ENCODE assay signal across 8 mouse cellular contexts in the genomic region with DNA sequence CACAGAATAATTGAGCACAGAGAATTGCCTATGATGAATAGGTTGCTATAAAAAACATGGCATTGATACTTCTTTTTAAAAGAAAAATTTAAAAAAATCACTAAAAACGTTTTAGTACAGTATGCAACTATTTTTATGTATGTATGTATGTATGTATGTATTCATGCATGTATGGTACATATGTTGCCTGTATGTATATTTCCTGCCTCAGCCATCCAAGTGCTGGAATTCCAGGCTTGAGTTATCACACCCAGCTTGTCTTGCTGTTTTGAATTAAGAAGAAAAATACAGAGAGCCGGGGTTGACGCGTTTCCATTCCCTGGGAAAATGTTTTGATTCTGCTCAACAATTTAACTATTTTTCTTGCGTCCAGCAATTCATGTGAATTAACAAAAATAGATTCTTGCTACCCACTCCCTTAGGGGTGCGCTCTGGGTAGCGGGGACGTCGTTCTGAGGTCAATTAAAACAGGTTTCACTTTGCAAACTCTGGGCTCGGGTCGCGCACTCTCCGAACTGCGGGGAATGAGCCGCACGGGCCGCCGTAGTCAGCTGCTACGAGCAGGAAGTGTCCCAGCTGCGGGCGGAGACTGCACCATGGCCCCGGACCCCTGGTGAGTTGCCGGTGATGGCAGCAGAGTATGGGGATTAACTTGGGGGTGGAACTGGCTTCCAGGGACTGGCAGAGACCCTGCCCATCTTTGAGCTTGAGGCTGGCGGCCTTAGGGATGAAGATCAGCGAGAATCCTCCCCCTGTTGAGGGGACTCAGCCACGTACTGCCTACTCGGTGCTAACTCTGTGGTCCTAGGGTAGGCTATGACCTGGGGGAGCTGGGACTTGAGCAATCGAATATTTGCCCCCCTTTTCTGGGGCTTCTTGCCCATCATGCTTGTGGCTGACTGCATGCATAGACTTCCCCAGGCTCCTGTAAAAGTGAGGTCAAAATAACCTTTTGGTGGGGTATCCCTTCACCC. TPM values are rescaled to one million over a fixed set of nuclear protein-coding genes. Genes with fewer than 3 reads are reported as not detected.
DNase-seq lines count a peak whose midpoint lies in the region; ATAC-seq and TF ChIP-seq lines count a peak whose summit lies in the region.

A gene (plus strand): TSS at position 289 of the 974 bp plus-strand sequence.

- H3K4me3 ChIP-seq in E14TG2a.4 (replicated peaks; ENCODE audit: low read length) = peak within 1 kb of the TSS; percentile 96
- H3K4me3 ChIP-seq in forebrain, embryonic 13.5 days = peak within 1 kb of the TSS; percentile 77
- peak within 1 kb of the TSS; percentile 84 for H3K4me3 ChIP-seq in neural tube, embryonic 15.5 days (replicated peaks)

- no peak for TF ChIP-seq CTCF in E14TG2a.4 (conservative IDR thresholded peaks at IDR 0.05; ENCODE audit: low read length)

- no peaks in the 10 kb centered on the region for H3K27me3 ChIP-seq in E14TG2a.4 (ENCODE audit: insufficient read depth, low read length)
- H3K27me3 ChIP-seq in forebrain, embryonic 13.5 days = no peaks in the 10 kb centered on the region
- no peaks in the 10 kb centered on the region for H3K27me3 ChIP-seq in neural tube, embryonic 15.5 days (replicated peaks)

- ATAC-seq in forebrain, embryonic 13.5 days = peak; percentile 91
- peak; percentile 75 for ATAC-seq in neural tube, embryonic 15.5 days (ENCODE audit: low FRiP score)

- peak within 1 kb of the TSS; percentile 90 for H3K4me2 ChIP-seq in forebrain, embryonic 13.5 days
- H3K4me2 ChIP-seq in neural tube, embryonic 15.5 days = peak within 1 kb of the TSS; percentile 88

- H3K36me3 ChIP-seq in E14TG2a.4 (ENCODE audit: insufficient read depth, low read length) = peaks cover 16% of the 10 kb centered on the region
- peaks cover 8% of the 10 kb centered on the region; the same call in 1 of the 2 replicates for H3K36me3 ChIP-seq in forebrain, embryonic 13.5 days (ENCODE audit: poor library complexity, severe bottlenecking)
- peaks cover 11% of the 10 kb centered on the region; the same call in 1 of the 2 replicates for H3K36me3 ChIP-seq in neural tube, embryonic 15.5 days

- H3K4me1 ChIP-seq in E14TG2a.4 (replicated peaks; ENCODE audit: low read depth, low read length) = peaks cover 27% of the 10 kb centered on the region
- peaks cover 21% of the 10 kb centered on the region for H3K4me1 ChIP-seq in forebrain, embryonic 13.5 days
- peaks cover 25% of the 10 kb centered on the region for H3K4me1 ChIP-seq in neural tube, embryonic 15.5 days

- WGBS in forebrain, embryonic 13.5 days = under 1% methylated on average over 28 of the region's 28 CpGs
- WGBS in neural tube, embryonic 15.5 days = under 1% methylated on average over 28 of the region's 28 CpGs

- DNase-seq in c-Kit-positive CD71-positive TER-119-positive erythroid progenitor cells, embryonic 14.5 days (ENCODE audit: low spot score) = peak; percentile 74
- DNase-seq in heart, postnatal 14 days = peak; percentile 95 to 98
- DNase-seq in layer of hippocampus, adult 11-12 months (ENCODE audit: low spot score) = peak; percentile 89
- peak; percentile 93 for DNase-seq in lung, adult 18-20 months
- DNase-seq in testis, postnatal 14 days (ENCODE audit: low spot score) = peak; percentile 91

- H3K27ac ChIP-seq in forebrain, embryonic 13.5 days = 0 out of 2 replicates have a peak within 1 kb of the TSS, but pooled peaks have one; percentile 4
- H3K27ac ChIP-seq in neural tube, embryonic 15.5 days (replicated peaks) = peak within 1 kb of the TSS; percentile 56; the same call in 1 of the 2 replicates

- peak within 1 kb of the TSS; percentile 79 for H3K9ac ChIP-seq in forebrain, embryonic 13.5 days
- peak within 1 kb of the TSS; percentile 79 for H3K9ac ChIP-seq in neural tube, embryonic 15.5 days (replicated peaks)

- no peaks in the 10 kb centered on the region for H3K9me3 ChIP-seq in E14TG2a.4 (ENCODE audit: low read length)
- H3K9me3 ChIP-seq in forebrain, embryonic 13.5 days (replicated peaks) = no peaks in the 10 kb centered on the region
- H3K9me3 ChIP-seq in neural tube, embryonic 15.5 days (replicated peaks) = no peaks in the 10 kb centered on the region

- intact Hi-C loops in heart, postnatal 14 days (cut with DNase I) = loop anchor here (5.0 kb wide), 1 partner anchor 69 kb away; no protein-coding TSS in a partner anchor

RNA-seq across cellular contexts. Expression of the gene that starts here (rescaled TPM):
- polyA plus RNA-seq in forebrain, embryonic 13.5 days (2015; fragmentation: Nextera tagmentation; extraction: Ambion mirVana) = 63.0 and 66.0 TPM in 2 replicates
- total RNA-seq in heart, postnatal 14 days (2021) = 10 to 100 TPM; 26.5 to 27.8 TPM
- 62.0 and 64.6 TPM in 2 replicates for polyA plus RNA-seq in neural tube, embryonic 15.5 days (2015; fragmentation: Nextera tagmentation; extraction: Ambion mirVana)

Comparison
In these comparisons a context has a peak if more than half of its experiments do, and no peak if none do; other contexts are left out.
1. Peak in every context shown above with its lines: DNase-seq, ATAC-seq, H3K4me3 ChIP-seq and H3K27ac ChIP-seq.